Comparison of ENCODE assay signal across 8 mouse cellular contexts in genomic region chr8:84704356-84704755, GRCm38 (mm10). TPM values are rescaled to one million over a fixed set of nuclear protein-coding genes. Genes with fewer than 3 reads are reported as not detected.
DNase-seq lines count a peak whose midpoint lies in the region; ATAC-seq lines count a peak whose summit lies in the region.

No protein-coding gene starts in this region.

- H3K36me3 ChIP-seq in embryonic facial prominence, embryonic 12.5 days = peaks cover 14% of the 10 kb centered on the region
- H3K36me3 ChIP-seq in heart, embryonic 10.5 days = peaks cover 4% of the 10 kb centered on the region
- H3K36me3 ChIP-seq in lung, embryonic 15.5 days = peaks cover 8% of the 10 kb centered on the region; the same call in 1 of the 2 replicates

- no peaks in the 10 kb centered on the region for H3K9me3 ChIP-seq in embryonic facial prominence, embryonic 12.5 days
- no peaks in the 10 kb centered on the region for H3K9me3 ChIP-seq in heart, embryonic 10.5 days
- no peaks in the 10 kb centered on the region for H3K9me3 ChIP-seq in lung, embryonic 15.5 days

- H3K27me3 ChIP-seq in embryonic facial prominence, embryonic 12.5 days = peaks cover 77% of the 10 kb centered on the region
- H3K27me3 ChIP-seq in heart, embryonic 10.5 days (ENCODE audit: insufficient read depth, poor library complexity, severe bottlenecking) = peaks cover 80% of the 10 kb centered on the region
- peaks cover 33% of the 10 kb centered on the region for H3K27me3 ChIP-seq in lung, embryonic 15.5 days

- H3K9ac ChIP-seq in embryonic facial prominence, embryonic 12.5 days = no peak overlapping the region
- H3K9ac ChIP-seq in lung, embryonic 15.5 days = 0 out of 2 replicates have a peak overlapping the region, but pooled peaks have one; percentile 13

- peak overlapping the region; percentile 38 for H3K4me2 ChIP-seq in embryonic facial prominence, embryonic 12.5 days (replicated peaks)
- H3K4me2 ChIP-seq in lung, embryonic 15.5 days = peak overlapping the region; percentile 58

- DNase-seq in CD4-positive, CD25-positive, alpha-beta regulatory T cell, adult 2 months (ENCODE audit: low read depth, low spot score) = peak; percentile 90
- DNase-seq in ZHBTc4 (ENCODE audit: low read depth, low spot score) = peak; percentile 96
- DNase-seq in heart, embryonic 10.5 days (ENCODE audit: low spot score) = peak; percentile 92
- DNase-seq in kidney, adult 9 months = peak; percentile 71
- DNase-seq in right cerebral cortex, postnatal 25 days = peak; percentile 68
- no peak for DNase-seq in frontal cortex, postnatal 36 days (ENCODE audit: low spot score in 2 of 2)

- ATAC-seq in embryonic facial prominence, embryonic 12.5 days (ENCODE audit: insufficient number of reproducible peaks, insufficient read depth, low FRiP score, low TSS enrichment) = no peak
- ATAC-seq in lung, embryonic 15.5 days (ENCODE audit: borderline replicate concordance, extremely low read depth, low FRiP score, low TSS enrichment) = no peak

- peaks cover 56% of the 10 kb centered on the region for H3K4me1 ChIP-seq in embryonic facial prominence, embryonic 12.5 days
- peaks cover 77% of the 10 kb centered on the region for H3K4me1 ChIP-seq in heart, embryonic 10.5 days
- H3K4me1 ChIP-seq in lung, embryonic 15.5 days = peaks cover 70% of the 10 kb centered on the region

- WGBS in embryonic facial prominence, embryonic 12.5 days = under 1% methylated on average over 16 of the region's 16 CpGs
- 1% methylated on average over 16 of the region's 16 CpGs for WGBS in heart, embryonic 10.5 days
- 12% methylated on average over 16 of the region's 16 CpGs for WGBS in lung, embryonic 15.5 days

- H3K4me3 ChIP-seq in embryonic facial prominence, embryonic 12.5 days = peak overlapping the region; percentile 20
- peak overlapping the region; percentile 53 for H3K4me3 ChIP-seq in heart, embryonic 10.5 days
- H3K4me3 ChIP-seq in lung, embryonic 15.5 days = peak overlapping the region; percentile 8; the same call in 1 of the 2 replicates

- H3K27ac ChIP-seq in embryonic facial prominence, embryonic 12.5 days = no peak overlapping the region
- peak overlapping the region; percentile 84 for H3K27ac ChIP-seq in heart, embryonic 10.5 days
- H3K27ac ChIP-seq in lung, embryonic 15.5 days = peak overlapping the region; percentile 41

RNA-seq across cellular contexts. Expression of gene Lyl1, which starts 3.1 kb away (rescaled TPM):
- 4.9 and 5.0 TPM in 2 replicates for polyA plus RNA-seq in embryonic facial prominence, embryonic 12.5 days (2016; fragmentation: Nextera tagmentation; extraction: Ambion mirVana)
- 18.5 and 19.3 TPM in 2 replicates for polyA plus RNA-seq in heart, embryonic 10.5 days (2016; fragmentation: Nextera tagmentation; extraction: Ambion mirVana)
- 11.9 and 12.1 TPM in 2 replicates for polyA plus RNA-seq in lung, embryonic 15.5 days (2015; fragmentation: Nextera tagmentation; extraction: Ambion mirVana)

RNA-seq across cellular contexts. Expression of gene Nacc1, which starts 16.7 kb away (rescaled TPM):
- 19.4 and 20.8 TPM in 2 replicates for polyA plus RNA-seq in embryonic facial prominence, embryonic 12.5 days (2016; fragmentation: Nextera tagmentation; extraction: Ambion mirVana)
- 22.2 and 25.0 TPM in 2 replicates for polyA plus RNA-seq in heart, embryonic 10.5 days (2016; fragmentation: Nextera tagmentation; extraction: Ambion mirVana)
- 20.2 and 21.6 TPM in 2 replicates for polyA plus RNA-seq in lung, embryonic 15.5 days (2015; fragmentation: Nextera tagmentation; extraction: Ambion mirVana)

RNA-seq across cellular contexts. Expression of gene Trmt1, which starts 18.2 kb away (rescaled TPM):
- 71.2 and 73.6 TPM in 2 replicates for polyA plus RNA-seq in embryonic facial prominence, embryonic 12.5 days (2016; fragmentation: Nextera tagmentation; extraction: Ambion mirVana)
- 59.8 and 64.6 TPM in 2 replicates for polyA plus RNA-seq in heart, embryonic 10.5 days (2016; fragmentation: Nextera tagmentation; extraction: Ambion mirVana)
- polyA plus RNA-seq in lung, embryonic 15.5 days (2015; fragmentation: Nextera tagmentation; extraction: Ambion mirVana) = 57.5 and 58.4 TPM in 2 replicates

RNA-seq across cellular contexts. Expression of gene G430095P16Rik, which starts 18.5 kb away (rescaled TPM):
- 7.1 and 7.4 TPM in 2 replicates for polyA plus RNA-seq in embryonic facial prominence, embryonic 12.5 days (2016; fragmentation: Nextera tagmentation; extraction: Ambion mirVana)
- polyA plus RNA-seq in heart, embryonic 10.5 days (2016; fragmentation: Nextera tagmentation; extraction: Ambion mirVana) = 2.1 and 3.2 TPM in 2 replicates
- polyA plus RNA-seq in lung, embryonic 15.5 days (2015; fragmentation: Nextera tagmentation; extraction: Ambion mirVana) = 3.4 and 4.4 TPM in 2 replicates

RNA-seq across cellular contexts. Expression of gene Ier2, which starts 41.7 kb away (rescaled TPM):
- 94.5 and 97.0 TPM in 2 replicates for polyA plus RNA-seq in embryonic facial prominence, embryonic 12.5 days (2016; fragmentation: Nextera tagmentation; extraction: Ambion mirVana)
- polyA plus RNA-seq in heart, embryonic 10.5 days (2016; fragmentation: Nextera tagmentation; extraction: Ambion mirVana) = 71.6 and 103 TPM in 2 replicates
- 91.2 and 92.0 TPM in 2 replicates for polyA plus RNA-seq in lung, embryonic 15.5 days (2015; fragmentation: Nextera tagmentation; extraction: Ambion mirVana)

Comparison
In these comparisons a context has a peak if more than half of its experiments do, and no peak if none do; other contexts are left out.
1. DNase-seq: peak in CD4-positive, CD25-positive, alpha-beta regulatory T cell, adult 2 months (single experiment), ZHBTc4 (single experiment), heart, embryonic 10.5 days (single experiment), kidney, adult 9 months (single experiment) and right cerebral cortex, postnatal 25 days (single experiment); none in frontal cortex, postnatal 36 days (0 of 2).
2. Peak in every context shown above with its lines, with median percentiles within 50 percentile points of each other: H3K4me3 ChIP-seq.